Mouse (Mus musculus): ENCODE results near the gene Gm17783. TPM values are rescaled to one million over a fixed set of nuclear protein-coding genes. Genes with fewer than 3 reads are reported as not detected.
"Not testable (repeated sequence)": the region's sequence is repeated elsewhere in the genome, so short reads cannot be mapped to it uniquely, and the experiment has no call there.

Gene Gm17783
- total and polyA plus RNA-seq, 3 experiments = not detected

DNA sequence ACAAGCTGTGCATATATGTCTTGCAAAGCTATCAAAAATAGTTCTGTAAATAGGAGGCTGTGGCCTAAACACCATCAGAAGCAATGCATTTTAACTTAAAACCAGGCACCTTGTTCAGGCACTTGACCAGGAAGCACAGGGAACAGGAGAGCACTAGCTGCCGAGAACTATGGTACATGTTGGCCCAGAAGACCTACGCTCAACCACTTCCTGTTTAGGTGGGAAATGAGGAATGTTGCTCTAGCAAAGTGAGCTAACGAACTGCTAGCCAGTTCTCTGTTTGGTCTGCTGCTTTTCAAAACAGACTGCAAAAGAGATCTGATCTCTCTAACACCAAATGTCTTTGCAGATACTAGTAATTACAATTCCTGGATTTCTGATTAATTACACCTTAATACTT lies 12.5 kb upstream of the Gm17783 start:
- ATAC-seq (ENCODE audit: extremely low read depth, insufficient number of reproducible peaks, low FRiP score, poor library complexity, severe bottlenecking) = no peak
- no peak overlapping the region for H3K4me3 ChIP-seq (ENCODE audit: low read depth, low read length)
- no peaks in the 10 kb centered on the region for H3K4me1 ChIP-seq (ENCODE audit: insufficient read depth, low read depth, low read length)
- TF ChIP-seq POLR2AphosphoS5 (IDR thresholded peaks at IDR 0.05; ENCODE audit: insufficient replicate concordance, low read depth, low read length) = no peak
- TF ChIP-seq TAL1 (conservative IDR thresholded peaks at IDR 0.05; ENCODE audit: low read depth, low read length) = no peak
- no peak for TF ChIP-seq GATA1 (IDR thresholded peaks at IDR 0.05; ENCODE audit: borderline replicate concordance, low read length)
- TF ChIP-seq CTCF (IDR thresholded peaks at IDR 0.05; ENCODE audit: low read depth, low read length) = no peak
- no peak for TF ChIP-seq GATA2 (IDR thresholded peaks at IDR 0.05; ENCODE audit: borderline replicate concordance, low read depth, low read length)
- H3K9me3 ChIP-seq (replicated peaks) = no peaks in the 10 kb centered on the region
- DNase-seq (ENCODE audit: low spot score) = no peak
- H3K36me3 ChIP-seq (replicated peaks) = no peaks in the 10 kb centered on the region
- no peaks in the 10 kb centered on the region for H3K27me3 ChIP-seq (ENCODE audit: insufficient read depth, low read length)

DNA sequence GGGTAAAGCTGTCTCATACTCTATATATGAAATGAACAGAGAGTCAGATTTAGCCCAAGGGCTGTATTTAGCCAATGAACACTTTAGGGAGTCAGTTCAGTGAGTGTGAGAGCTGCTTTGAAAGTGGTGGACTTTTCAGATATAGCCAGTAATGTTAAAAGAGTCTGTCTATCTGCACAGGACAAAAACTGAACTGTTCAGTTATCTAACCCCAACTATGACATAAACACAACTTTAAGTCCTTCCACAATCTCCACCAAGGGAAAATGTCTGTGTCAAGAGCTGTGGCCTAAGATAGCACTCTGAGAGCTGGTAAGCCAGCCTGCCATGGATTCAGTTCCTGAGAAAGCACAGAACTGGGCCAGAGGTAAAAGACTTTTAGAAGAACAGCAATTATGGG lies 10.3 kb upstream of the Gm17783 start:
- Histone ChIP-seq H3K27me3 (ENCODE audit: insufficient read depth, low read length) (no peaks in the 10 kb centered on the region), H3K9me3 (replicated peaks) (no peaks in the 10 kb centered on the region), H3K36me3 (replicated peaks) (no peaks in the 10 kb centered on the region), H3K4me1 (ENCODE audit: insufficient read depth, low read depth, low read length) (no peaks in the 10 kb centered on the region), H3K4me3 (ENCODE audit: low read depth, low read length) (no peak overlapping the region)
- TF ChIP-seq CTCF (IDR thresholded peaks at IDR 0.05; ENCODE audit: low read depth, low read length) = no peak
- no peak for TF ChIP-seq GATA1 (IDR thresholded peaks at IDR 0.05; ENCODE audit: borderline replicate concordance, low read length)
- no peak for TF ChIP-seq POLR2AphosphoS5 (IDR thresholded peaks at IDR 0.05; ENCODE audit: insufficient replicate concordance, low read depth, low read length)
- no peak for TF ChIP-seq TAL1 (conservative IDR thresholded peaks at IDR 0.05; ENCODE audit: low read depth, low read length)
- TF ChIP-seq GATA2 (IDR thresholded peaks at IDR 0.05; ENCODE audit: borderline replicate concordance, low read depth, low read length) = no peak
- no peak for ATAC-seq (ENCODE audit: extremely low read depth, insufficient number of reproducible peaks, low FRiP score, poor library complexity, severe bottlenecking)
- DNase-seq (ENCODE audit: low spot score) = no peak

DNA sequence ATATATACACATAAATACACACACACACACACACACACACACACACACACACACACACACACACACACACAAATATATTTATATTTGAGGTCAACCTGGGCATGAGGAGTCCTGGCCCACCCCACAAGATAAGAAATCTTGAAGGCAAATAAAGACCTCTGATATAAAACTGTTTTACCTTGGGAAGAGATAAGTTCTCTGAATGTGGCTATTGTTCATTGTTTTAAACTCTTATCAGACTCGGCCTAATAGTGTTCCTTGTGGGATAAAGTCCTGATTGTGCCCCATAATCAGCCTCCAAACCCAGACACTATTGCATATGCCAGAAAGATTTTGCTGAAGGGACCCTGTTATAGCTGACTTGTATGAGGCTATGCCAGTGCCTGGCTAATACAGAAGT lies 6.5 kb upstream of the Gm17783 start:
- H3K9me3 ChIP-seq (replicated peaks); DNase-seq (ENCODE audit: low spot score); H3K36me3 ChIP-seq (replicated peaks); H3K27me3 ChIP-seq (ENCODE audit: insufficient read depth, low read length); H3K4me3 ChIP-seq (ENCODE audit: low read depth, low read length); H3K4me1 ChIP-seq (ENCODE audit: insufficient read depth, low read depth, low read length); ATAC-seq (ENCODE audit: extremely low read depth, insufficient number of reproducible peaks, low FRiP score, poor library complexity, severe bottlenecking): not testable (repeated sequence)

GRCm38 (mm10) chr16:45535009-45535408 lies 3.2 kb upstream of the Gm17783 start, which contains the start of gene Slc9c1:
Gene Slc9c1 (plus strand): TSS chr16:45535309.
- H3K9me3 ChIP-seq (replicated peaks) = no peaks in the 10 kb centered on the region
- ATAC-seq (ENCODE audit: extremely low read depth, insufficient number of reproducible peaks, low FRiP score, poor library complexity, severe bottlenecking) = no peak
- no peak for DNase-seq (ENCODE audit: low spot score)
- no peak within 1 kb of the TSS for H3K4me3 ChIP-seq (ENCODE audit: low read depth, low read length)
- no peaks in the 10 kb centered on the region for H3K4me1 ChIP-seq (ENCODE audit: insufficient read depth, low read depth, low read length)
- no peaks in the 10 kb centered on the region; the same call in 1 of the 2 replicates for H3K27me3 ChIP-seq (ENCODE audit: insufficient read depth, low read length)
- TF ChIP-seq GATA2 (IDR thresholded peaks at IDR 0.05; ENCODE audit: borderline replicate concordance, low read depth, low read length) (no peak), GATA1 (IDR thresholded peaks at IDR 0.05; ENCODE audit: borderline replicate concordance, low read length) (no peak), CTCF (IDR thresholded peaks at IDR 0.05; ENCODE audit: low read depth, low read length) (no peak), POLR2AphosphoS5 (IDR thresholded peaks at IDR 0.05; ENCODE audit: insufficient replicate concordance, low read depth, low read length) (no peak), TAL1 (conservative IDR thresholded peaks at IDR 0.05; ENCODE audit: low read depth, low read length) (no peak)
- H3K36me3 ChIP-seq (replicated peaks) = no peaks in the 10 kb centered on the region

- Histone ChIP-seq H3K27me3 (ENCODE audit: insufficient read depth, low read length) (no peaks in the 10 kb centered on the region), H3K4me3 (ENCODE audit: low read depth, low read length) (no peak overlapping the region), H3K4me1 (ENCODE audit: insufficient read depth, low read depth, low read length) (no peaks in the 10 kb centered on the region), H3K36me3 (replicated peaks) (no peaks in the 10 kb centered on the region), H3K9me3 (replicated peaks) (no peaks in the 10 kb centered on the region)
- TF ChIP-seq GATA1 (IDR thresholded peaks at IDR 0.05; ENCODE audit: borderline replicate concordance, low read length) (no peak), POLR2AphosphoS5 (IDR thresholded peaks at IDR 0.05; ENCODE audit: insufficient replicate concordance, low read depth, low read length) (no peak), GATA2 (IDR thresholded peaks at IDR 0.05; ENCODE audit: borderline replicate concordance, low read depth, low read length) (no peak), CTCF (IDR thresholded peaks at IDR 0.05; ENCODE audit: low read depth, low read length) (no peak), TAL1 (conservative IDR thresholded peaks at IDR 0.05; ENCODE audit: low read depth, low read length) (no peak)
- ATAC-seq (ENCODE audit: extremely low read depth, insufficient number of reproducible peaks, low FRiP score, poor library complexity, severe bottlenecking) (no peak), DNase-seq (ENCODE audit: low spot score) (no peak)
These were observed 6.3 kb downstream of the Gm17783 start for GRCm38 (mm10) chr16:45525551-45525950.

GRCm38 (mm10) chr16:45495326-45495725 lies 36.5 kb downstream of the Gm17783 start:
- Histone ChIP-seq H3K36me3 (replicated peaks) (no peaks in the 10 kb centered on the region), H3K9me3 (replicated peaks) (no peaks in the 10 kb centered on the region), H3K4me3 (ENCODE audit: low read depth, low read length) (no peak overlapping the region), H3K4me1 (ENCODE audit: insufficient read depth, low read depth, low read length) (no peaks in the 10 kb centered on the region), H3K27me3 (ENCODE audit: insufficient read depth, low read length) (no peaks in the 10 kb centered on the region)
- TF ChIP-seq CTCF (IDR thresholded peaks at IDR 0.05; ENCODE audit: low read depth, low read length) = no peak
- no peak for TF ChIP-seq GATA1 (IDR thresholded peaks at IDR 0.05; ENCODE audit: borderline replicate concordance, low read length)
- no peak for TF ChIP-seq TAL1 (conservative IDR thresholded peaks at IDR 0.05; ENCODE audit: low read depth, low read length)
- TF ChIP-seq POLR2AphosphoS5 (IDR thresholded peaks at IDR 0.05; ENCODE audit: insufficient replicate concordance, low read depth, low read length) = no peak
- no peak for TF ChIP-seq GATA2 (IDR thresholded peaks at IDR 0.05; ENCODE audit: borderline replicate concordance, low read depth, low read length)
- DNase-seq (ENCODE audit: low spot score) = no peak
- no peak for ATAC-seq (ENCODE audit: extremely low read depth, insufficient number of reproducible peaks, low FRiP score, poor library complexity, severe bottlenecking)

DNA sequence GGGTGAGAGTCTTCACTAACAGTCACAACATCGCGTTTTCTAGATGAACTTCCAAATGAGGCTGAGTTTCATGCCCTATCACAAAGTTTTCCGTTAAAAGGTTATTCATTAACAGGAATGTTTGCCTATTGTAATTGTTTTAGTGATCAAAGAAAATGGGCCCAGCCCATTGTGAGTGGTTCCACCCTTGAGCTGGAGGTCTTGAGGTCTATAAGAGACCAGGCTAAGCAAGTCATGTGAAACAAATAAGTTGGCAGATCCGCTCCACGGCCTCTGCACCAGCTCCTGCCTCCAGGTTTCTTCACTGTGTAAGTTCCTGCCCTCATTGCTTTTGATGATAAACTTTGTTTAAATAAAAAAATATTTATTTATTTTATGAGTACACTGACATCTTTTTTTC lies 38.9 kb downstream of the Gm17783 start, which contains the start of gene Gm609:
TSS of gene Gm609 (minus strand) at position 43 of the 400 bp plus-strand sequence.
- no peaks in the 10 kb centered on the region for H3K27me3 ChIP-seq (ENCODE audit: insufficient read depth, low read length)
- H3K9me3 ChIP-seq (replicated peaks) = no peaks in the 10 kb centered on the region
- no peaks in the 10 kb centered on the region for H3K4me1 ChIP-seq (ENCODE audit: insufficient read depth, low read depth, low read length)
- H3K36me3 ChIP-seq (replicated peaks) = no peaks in the 10 kb centered on the region
- ATAC-seq (ENCODE audit: extremely low read depth, insufficient number of reproducible peaks, low FRiP score, poor library complexity, severe bottlenecking) = no peak
- DNase-seq (ENCODE audit: low spot score) = no peak
- no peak within 1 kb of the TSS for H3K4me3 ChIP-seq (ENCODE audit: low read depth, low read length)
- TF ChIP-seq POLR2AphosphoS5 (IDR thresholded peaks at IDR 0.05; ENCODE audit: insufficient replicate concordance, low read depth, low read length) (no peak), CTCF (IDR thresholded peaks at IDR 0.05; ENCODE audit: low read depth, low read length) (no peak), GATA2 (IDR thresholded peaks at IDR 0.05; ENCODE audit: borderline replicate concordance, low read depth, low read length) (no peak)

Measured in G1E (cell line).